16 mouse cellular contexts compared by ENCODE assay signal in genomic region chr3:56238228-56238627, GRCm38 (mm10).
"Had no signal": no experiment of that assay in that cellular context is flagged by ENCODE, and none has a peak within 500 bp of the region (broad histone marks: within the 10 kb centered on the region; RNA-seq: fewer than 3 reads in every experiment).

No protein-coding gene starts in this region.

- H3K9ac ChIP-seq: neural tube, embryonic 13.5 days; neural tube, embryonic 15.5 days; stomach, embryonic 15.5 days had no signal

- H3K9me3 ChIP-seq: neural tube, embryonic 13.5 days; neural tube, embryonic 15.5 days; stomach, embryonic 15.5 days had no signal

- H3K4me3 ChIP-seq: neural tube, embryonic 13.5 days; neural tube, embryonic 15.5 days; stomach, embryonic 15.5 days had no signal

- H3K36me3 ChIP-seq: neural tube, embryonic 13.5 days; neural tube, embryonic 15.5 days; stomach, embryonic 15.5 days had no signal

- H3K27ac ChIP-seq: neural tube, embryonic 13.5 days; neural tube, embryonic 15.5 days; stomach, embryonic 15.5 days; stomach, postnatal 0 days had no signal

- DNase-seq: retina, postnatal 1 day; right cerebral cortex, adult 18-20 months; right cerebral cortex, postnatal 14 days; right cerebral cortex, postnatal 25 days; right cerebral cortex, postnatal 4 days; spleen, adult 18-20 months; thymus, adult 18-20 months; thymus, adult 2 months; thymus, postnatal 14 days; thymus, postnatal 25 days; thymus, postnatal 36 days; thymus, postnatal 4 days had no signal

- H3K4me1 ChIP-seq: neural tube, embryonic 13.5 days; neural tube, embryonic 15.5 days; stomach, embryonic 15.5 days had no signal

- H3K27me3 ChIP-seq: neural tube, embryonic 13.5 days; neural tube, embryonic 15.5 days; stomach, embryonic 15.5 days had no signal

- H3K4me2 ChIP-seq: neural tube, embryonic 13.5 days; neural tube, embryonic 15.5 days; stomach, embryonic 15.5 days had no signal
